Mouse (Mus musculus) ovary, postnatal 14 days (tissue): ENCODE results near the gene Gm49325.

ENCODE experiments used
- DNase-seq: peaks from one replicate; pipeline ENCODE4 v3.0.0; 2022; ENCODE audit warnings: low spot score

Gene Gm49325

DNA sequence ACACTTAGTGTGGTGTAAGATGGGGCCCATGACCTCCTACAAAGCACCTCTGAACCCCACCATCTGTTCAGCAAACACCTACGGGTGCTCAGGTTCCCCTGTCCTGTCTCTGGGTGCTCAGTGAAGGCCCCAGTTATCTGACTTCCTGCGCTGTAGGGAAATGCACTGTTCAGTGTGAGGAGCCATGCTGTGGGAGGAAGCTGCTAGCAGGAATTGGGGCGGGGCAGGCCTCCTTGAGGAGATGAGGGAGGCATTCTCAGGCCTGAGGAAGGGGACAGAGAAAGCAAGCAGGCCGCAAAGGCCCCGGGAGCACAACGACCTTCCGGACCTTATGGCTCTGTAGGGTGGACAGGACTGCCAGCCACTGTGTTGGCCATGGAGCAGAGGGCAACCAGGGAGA is 16.9 kb upstream of the Gm49325 start:
- no peak for DNase-seq

DNA sequence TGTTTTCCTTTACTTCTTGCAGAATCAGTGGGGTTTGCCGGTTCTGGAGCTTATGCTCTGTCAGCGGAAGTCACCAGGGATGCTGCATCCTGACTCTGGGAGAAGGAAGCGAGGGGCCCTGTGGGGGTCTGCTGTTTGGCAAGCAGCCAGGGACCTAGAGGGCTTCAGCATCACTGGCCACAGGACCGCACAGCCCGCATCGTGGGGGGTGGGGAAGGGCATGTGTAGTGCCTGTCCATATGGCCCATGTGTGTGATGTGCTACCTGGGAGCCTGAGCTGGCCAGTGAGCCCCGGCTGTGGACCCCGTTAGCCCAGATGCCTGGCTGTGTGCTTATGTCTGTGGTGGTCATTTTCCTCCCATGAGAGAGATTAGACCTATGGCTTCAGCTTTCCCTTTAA is 16.2 kb upstream of the Gm49325 start:
- no peak for DNase-seq

DNA sequence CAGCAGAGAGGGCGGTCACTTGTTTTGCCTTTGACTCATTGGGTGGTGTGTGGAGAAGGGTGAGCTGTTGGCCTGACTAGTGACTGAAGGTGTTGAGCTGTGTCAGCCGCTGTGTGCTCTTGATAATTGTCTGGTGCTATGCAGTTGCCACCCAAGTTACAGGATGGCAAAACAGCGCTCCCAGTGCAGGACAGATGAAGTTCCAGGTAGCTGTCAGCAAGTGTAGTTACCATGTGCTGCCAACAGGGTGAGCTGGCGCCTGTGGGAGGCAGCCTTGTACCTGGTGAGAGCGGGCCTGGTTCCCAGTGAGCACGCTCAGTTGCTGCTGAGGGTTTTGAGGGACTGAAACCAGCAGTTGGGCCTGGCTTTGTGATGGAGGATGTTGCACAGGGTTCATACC is 15.2 kb upstream of the Gm49325 start:
- peak; percentile 42 for DNase-seq

DNA sequence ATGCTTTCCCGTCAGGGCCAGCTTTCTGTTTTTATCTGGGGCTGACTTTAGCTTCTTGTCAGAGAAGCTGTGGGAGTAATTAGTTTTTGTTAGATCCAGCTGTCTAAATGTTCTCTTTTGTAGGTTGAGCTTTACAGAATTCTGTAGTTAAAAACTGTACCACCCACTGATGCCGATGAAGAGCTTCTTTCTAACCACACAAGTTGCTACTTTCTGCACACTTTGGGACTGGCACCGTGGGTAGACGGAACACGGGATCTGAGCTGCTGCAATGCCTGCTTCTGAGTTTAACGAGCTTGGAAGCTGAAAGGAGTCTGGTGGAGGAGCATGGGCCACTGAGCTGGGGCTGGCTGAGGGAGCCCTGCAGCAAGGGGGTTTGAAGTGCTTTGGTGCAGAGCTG is 14.5 kb upstream of the Gm49325 start:
- no peak for DNase-seq

DNA sequence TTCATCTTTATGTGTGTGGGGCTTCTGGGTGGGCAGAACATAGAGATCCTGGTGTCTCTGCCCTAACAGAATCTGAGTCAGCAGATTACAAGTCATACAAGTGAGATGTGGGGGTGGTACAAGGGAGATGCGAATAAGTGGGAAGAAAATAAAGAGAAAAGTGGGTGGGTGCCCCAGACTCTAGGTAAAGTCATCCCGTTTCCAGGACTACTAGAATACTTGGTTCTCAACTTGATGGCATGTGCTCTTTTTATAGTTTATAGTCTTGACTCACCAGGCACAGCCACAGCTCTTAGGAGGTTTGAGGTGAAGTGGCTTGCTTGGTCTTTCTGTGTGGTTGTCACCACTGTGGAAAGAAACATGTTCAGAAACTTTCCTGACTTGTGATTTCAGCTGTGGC is 9.9 kb upstream of the Gm49325 start:
- no peak for DNase-seq

DNA sequence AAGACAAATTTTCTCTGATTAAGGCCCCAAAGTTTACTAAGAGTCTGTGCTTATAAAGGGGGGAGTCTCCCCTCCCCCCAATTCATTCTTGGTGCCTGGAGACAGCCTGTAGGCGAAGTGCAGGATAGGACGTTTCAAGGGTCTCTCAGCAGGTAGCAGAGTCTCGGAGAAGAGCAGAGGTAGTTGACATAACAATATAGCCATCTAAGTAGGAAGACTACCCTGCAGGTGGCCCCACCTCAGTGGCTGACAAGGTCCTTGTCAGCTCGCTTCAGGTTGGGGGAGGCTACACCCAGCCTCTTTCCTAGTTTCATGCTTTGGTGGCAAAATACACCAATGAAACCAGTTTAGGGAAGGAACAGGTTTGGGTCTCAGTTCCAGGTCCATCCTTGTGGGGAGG is 3.0 kb upstream of the Gm49325 start:
- no peak for DNase-seq

DNA sequence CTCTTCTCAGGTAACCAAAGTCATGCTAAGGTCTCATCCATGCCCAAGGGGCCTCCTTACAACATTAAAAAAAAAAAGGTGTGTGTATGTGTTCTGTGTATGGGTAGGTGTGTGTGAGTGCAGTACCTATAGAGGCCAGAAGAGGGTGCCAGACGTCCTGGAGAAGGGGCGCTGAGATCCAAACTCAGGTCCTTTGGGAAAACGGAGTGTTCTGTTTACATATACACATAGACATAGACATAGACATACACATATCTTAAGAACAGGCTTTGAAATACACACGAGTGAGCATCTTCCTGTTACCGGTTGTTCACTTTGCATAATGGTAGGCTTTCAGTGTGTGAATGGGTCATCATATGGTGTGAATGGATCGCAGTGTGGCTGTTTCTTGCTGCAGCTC is 1.9 kb upstream of the Gm49325 start:
- DNase-seq = no peak

DNA sequence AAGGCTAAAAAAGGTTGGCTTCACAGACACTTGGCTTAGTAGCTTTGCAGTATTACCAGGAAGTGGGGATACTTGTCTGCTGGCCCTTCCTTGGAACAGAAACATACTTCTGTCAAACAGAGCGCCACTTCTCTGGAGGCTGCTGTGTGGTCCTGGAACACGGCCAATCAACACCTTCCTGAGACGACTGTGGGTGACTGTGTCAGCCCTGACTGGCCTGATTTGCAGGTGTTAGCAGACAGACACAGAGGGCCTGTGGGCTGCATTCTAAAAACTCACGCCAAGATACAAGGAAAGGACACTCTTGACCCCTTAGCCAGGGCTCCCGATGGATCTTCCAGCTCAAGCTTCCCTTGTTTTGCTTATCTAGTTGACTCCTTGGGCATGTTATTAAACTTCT is 1.0 kb upstream of the Gm49325 start:
- no peak for DNase-seq

DNA sequence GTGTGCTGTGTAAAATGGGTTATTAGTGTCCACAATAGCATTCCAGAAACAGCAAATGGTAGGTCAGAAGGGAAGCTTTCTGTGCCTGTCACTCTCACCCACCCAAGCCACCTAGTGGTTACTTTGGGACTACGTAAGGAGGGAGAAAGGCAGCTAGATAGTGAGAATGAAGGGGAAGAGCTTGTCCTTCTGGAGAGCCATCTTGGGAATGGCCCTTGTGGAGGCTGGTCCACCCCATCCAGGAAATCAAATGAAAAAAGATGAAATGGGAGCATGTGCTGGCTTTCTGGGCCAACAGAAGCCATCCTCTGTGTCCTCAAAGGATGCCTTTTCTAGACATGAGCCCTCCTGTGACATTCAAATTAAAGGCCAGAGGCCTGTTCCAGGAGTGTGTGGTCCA is 629 bp upstream of the Gm49325 start:
- no peak for DNase-seq

DNA sequence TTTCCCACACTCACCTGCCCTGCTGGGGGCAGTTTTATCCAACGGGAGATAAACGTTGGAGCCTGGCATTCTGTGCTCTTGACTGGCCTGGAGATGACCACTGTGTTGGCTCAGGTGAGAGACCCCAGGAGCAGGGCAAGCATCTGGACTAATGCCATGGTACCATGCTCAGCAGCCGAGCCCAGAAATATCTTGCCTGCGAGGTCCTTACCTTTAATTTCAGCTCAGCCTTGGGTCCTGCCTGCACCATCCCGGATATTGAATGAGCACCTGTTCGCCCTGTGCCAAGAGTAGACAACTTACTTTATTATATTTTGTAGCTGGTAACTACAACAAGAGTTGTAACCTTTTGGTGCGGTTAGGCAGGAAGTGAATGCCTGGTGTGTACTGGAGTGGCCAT is 858 bp downstream of the Gm49325 start:
- no peak for DNase-seq

DNA sequence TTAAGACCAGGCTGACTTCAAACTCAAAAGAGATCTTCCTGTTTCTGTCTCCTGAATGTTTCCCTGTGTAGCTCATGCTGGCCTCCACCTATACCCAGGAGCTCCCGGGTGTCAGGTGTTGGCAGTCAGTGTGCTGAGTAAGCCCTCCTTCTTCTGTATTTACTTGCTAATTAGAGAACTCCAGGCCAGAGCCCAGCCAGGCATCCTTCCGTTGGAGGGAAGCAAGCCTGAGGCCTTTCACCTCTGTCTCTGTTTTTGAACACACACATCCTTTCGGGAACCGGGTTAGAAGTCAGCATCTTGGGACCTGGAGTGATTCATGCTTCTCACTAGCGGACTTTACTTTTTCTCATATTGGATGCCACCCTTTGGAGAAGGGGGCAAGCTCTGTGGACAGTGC is 1.4 kb downstream of the Gm49325 start:
- no peak for DNase-seq

DNA sequence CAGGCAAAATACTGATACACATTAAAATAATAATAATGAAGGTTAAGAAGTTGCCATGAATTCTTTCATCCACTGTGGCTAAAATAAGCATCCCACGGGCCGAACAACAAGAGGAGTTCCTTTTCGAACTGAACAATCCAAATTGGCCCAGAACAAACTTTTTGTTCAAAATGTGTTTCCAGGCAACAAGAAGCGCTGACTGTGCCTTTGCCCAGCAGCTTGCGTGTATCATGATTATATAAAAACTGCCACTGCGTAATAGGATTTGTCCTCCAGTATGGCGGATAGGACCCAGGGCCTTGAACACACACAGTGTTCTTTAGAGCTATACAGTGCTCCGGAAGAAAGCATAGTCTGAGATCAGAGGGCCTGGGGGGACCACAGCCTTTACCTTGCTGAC is 2.6 kb downstream of the Gm49325 start:
- no peak for DNase-seq

DNA sequence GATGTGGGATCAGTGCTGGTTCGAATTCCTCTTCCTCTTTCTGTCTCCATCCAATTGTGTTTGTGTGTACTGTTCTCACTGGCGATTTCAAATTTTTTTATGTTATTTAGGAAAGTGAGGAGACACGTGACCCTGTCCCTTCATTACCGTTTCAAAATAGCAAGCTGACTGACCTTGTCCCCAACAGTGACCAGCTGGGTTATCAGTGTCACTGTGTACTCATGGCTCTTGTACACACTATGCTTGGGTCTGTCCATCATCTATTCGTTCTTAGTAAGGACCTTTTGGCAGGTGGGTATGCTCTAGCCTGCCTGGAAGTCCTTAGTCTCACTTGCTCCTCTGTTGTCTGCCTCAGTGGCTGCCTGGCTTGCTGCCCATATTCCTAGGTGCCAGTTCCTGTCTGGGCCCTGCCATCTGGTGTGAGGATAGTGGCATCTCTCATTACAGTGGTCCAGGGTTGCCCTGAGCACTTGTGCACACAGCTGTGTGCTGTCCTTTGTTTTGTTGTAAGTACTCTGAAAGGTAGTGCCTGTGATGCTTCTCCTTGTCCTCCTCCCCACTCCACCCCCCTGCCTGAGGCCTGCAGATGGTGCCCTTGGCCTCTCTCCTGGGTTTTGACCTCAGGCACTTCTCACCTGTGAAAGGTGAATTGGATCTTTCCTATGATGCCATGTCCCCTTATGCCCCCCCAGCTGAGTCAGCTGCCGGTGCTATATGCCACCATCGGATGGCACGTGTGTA is 4.4 kb downstream of the Gm49325 start:
- DNase-seq = no peak

DNA sequence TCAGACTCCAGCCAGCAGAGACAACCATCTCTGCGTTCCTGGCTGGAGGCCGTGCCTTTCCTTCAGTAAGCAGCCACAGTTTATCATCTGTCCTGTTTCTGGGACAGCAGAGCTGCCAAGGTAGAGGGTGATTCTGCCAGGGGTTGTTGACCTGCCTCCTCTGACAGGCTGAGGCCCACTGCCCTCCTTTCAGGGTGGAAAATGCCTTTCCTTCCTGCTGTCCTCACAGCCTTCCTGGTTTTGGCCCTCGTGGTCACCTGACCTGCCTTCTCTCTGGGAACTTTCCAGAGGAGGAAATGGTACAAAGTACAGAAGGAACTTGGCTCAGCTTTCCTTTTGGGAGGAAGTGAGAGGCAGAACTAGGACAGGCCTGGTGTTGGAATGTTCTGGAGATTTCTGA is 7.4 kb downstream of the Gm49325 start:
- no peak for DNase-seq

DNA sequence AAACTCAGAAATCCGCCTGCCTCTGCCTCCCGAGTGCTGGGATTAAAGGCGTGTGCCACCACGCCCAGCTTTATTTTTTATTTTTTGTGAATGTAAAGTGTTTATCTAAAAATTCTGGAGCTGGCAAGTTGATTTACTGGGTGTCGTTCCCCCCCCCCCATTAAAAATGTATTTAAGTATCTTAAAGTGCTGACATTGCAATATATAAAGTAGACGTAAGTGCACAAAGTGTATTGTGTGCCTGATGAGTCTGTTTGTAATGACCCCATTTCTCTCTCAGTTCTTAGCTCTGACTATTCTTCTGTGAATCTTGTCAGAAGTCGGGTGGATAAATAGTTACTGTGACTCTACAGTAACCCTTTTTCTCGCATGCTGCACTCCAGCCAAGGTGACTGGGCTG is 9.7 kb downstream of the Gm49325 start:
- DNase-seq = no peak

DNA sequence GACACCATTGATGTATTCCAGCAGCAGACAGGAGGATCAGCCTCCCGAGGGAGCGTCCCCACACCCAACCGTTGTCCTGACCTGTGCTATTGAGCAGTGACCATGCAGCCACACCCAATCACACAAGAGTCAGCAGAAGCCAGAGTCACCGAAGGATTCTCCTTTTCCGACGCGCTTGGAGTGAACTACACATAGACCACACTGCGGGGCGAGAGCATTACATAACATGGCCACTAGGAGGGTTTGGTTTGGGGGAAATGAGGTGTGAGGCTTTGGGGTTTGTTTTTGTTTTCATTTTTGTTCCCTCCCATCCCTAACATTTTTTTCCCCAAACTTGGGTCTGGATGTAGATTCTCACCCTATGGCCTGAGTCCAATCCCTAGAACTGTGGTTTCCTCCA is 10.2 kb downstream of the Gm49325 start:
- no peak for DNase-seq

DNA sequence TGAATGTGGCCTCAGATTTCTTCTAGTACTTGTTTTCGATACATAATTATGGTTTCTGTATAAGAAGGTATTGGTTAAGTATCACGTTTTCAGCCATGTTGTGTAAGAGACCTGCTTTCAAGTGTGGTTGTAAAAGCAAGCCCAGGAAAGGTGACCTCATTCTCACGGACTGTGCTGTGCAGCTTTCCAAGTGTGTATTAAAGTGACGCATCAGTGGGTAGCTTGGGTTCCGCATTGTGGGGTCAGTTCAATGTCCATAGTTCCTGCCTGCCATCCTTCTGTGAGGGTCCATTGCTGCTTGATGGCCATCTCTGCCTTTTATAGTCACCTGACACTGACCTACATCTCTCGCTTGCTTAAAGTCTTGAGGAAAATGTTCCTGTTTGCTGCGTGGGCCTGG is 10.9 kb downstream of the Gm49325 start:
- DNase-seq = no peak

DNA sequence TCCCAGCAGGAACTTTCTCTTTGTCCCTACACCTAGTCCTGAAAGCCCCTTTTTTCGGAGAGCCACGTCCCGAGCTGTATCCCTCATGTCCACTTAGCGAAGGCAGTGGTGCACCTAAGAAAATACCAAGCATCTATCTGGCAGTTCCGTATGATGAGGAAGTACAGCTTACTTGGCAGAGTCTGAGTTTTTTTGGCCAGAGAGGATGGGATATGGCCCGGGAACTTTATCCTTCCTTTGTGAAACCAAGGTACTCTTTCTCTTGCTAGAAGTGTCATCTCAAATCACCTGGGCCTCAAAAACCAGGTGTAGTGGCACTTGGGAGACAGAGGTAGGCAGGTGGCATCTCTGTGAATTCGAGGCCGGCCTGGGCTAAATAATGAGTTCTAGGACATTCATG is 15.5 kb downstream of the Gm49325 start:
- DNase-seq = no peak

DNA sequence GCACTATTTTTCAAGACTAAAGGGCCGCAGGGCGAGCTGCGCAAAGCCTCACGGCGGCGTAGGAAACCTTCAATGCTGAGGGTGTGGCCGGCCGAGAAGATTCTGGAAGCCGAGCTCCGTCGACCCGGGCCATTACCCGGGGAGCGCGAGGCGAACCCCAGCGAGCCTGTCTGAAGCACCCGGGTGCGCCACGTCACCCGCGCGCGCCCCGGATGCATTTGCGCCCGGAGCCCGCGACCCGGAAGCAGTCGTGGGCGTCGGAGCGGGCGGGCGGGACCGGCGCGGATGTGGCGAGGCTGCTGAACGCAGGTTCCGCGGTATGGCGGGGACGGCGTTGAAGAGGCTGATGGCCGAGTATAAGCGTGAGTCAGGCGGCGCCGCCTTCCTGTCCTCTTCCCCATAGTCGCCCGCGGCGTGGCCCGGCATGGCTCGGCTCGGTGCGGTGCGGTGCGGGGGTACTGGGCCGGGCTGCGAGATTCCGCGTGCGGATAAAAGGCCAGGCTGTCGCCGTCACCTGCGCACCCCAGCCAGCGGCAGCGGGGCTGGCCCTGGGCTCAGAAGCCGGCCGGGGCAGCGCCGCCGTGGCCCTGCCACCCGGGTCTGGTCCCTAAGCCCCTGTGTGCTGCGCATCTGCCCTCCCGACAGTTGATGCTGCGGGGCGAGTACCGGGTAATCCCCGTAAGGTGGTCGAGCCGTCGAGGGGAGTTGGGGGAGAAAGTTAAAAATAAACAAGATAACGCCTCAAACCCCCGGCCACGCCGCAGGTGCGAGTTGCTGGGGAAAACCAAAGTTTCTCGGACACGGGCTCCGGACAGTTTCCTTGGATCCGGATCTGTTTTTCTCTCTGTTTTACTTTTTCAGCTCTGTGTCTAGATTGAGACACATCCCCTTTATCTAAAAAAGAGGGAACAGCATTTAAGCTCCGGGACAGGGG is 16.3 kb downstream of the Gm49325 start, which contains the start of gene Ube2g2:
Ube2g2 (plus strand) TSS at position 221 of the 934 bp plus-strand sequence.
- peak; percentile 95 for DNase-seq

DNA sequence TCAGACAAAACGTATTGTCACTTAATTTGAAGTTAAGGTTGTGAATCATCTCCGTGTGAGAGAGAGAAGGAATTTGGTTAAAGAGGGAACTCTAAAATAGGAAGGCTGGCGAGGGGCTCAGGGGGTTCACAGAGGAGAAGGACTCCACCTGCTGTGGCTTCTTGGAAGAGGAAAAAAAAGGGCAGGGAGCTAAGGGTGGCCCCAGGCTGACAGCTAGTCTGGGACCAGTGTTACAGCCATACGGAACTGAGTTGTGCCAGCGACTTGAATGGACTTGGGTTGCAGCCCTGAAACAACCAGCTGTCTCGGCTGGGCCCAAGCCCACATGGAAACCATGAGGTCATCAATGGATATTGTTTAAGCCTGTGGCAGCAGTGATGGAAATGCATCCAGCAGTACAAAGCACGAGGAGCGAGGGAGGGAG is 17.1 kb downstream of the Gm49325 start:
- no peak for DNase-seq

DNA sequence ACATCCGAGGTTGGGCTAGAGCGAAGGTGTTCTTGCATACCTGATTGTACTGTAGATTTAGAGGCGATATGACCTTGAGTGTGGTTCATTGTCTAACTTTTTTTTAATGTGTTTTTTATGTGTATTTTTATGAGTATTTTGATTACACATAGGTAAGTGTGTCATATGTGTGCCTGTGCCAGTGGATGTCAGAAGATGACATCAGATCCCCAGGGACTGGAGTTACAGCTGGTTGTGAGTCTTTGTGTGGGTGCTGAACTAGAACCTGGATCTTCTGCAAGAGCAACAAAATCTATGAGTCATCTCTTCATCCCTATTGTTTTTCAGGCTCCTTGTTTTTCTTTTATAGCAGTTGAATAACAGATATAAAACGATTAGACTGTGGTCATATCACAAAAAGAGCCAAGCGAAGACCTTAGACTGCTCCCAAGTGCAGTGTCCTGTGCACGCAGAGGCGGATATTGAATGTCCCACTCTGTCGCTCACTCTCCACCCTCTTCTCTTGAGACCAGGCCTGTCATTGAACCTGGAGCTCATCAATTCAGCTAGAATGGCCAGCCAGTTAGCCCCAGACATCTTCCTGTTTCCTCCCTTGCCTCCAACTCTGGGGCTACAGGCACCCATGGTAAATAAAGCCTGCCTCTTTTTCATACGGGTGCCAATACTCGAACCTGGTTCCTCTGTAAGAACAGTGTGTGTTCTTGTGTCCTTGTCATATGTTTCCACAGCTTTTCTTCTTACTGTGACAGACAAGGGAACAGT is 17.8 kb downstream of the Gm49325 start:
- no peak for DNase-seq

DNA sequence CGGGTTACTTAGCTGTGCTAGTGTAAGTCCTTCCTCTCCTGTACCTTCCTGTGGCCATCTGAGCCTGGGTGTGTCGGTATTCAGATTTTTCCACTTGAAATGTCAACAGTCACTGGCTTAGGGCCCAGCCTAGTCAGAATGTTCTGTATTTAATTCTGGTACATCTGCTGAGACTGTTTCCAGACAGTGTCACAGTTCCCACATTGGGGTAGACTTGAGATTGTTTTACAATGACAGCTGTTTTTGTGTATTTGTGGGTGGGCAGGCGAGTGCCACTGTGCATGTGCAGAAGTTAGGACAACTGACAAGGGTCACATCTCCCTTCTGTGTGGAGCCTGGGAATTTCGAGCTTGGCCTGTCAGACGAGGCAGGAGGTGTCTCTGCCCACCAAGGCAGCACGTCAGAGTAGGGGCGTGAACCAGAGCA is 18.6 kb downstream of the Gm49325 start:
- DNase-seq = no peak

DNA sequence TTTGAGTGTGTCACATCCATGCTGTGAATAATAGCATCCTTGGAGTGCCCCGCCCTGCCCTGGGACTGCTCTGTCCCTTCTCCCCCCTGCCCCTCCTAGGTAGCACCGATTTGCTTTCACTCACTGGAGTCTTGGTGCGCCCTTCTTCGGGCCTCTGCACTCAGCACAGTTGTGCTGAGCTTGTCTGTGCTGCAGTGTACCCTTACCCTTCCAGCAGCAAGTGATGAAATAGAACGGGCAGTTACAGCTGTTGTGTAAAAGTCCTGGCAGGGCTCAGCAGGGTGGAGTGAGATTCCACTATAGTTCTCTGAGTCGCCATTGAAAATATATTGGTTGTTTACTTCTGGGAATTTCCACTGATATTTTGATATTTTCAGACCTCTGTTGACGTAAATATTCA is 20.0 kb downstream of the Gm49325 start:
- no peak for DNase-seq
